9 mouse cellular contexts compared by ENCODE assay signal in the genomic region with DNA sequence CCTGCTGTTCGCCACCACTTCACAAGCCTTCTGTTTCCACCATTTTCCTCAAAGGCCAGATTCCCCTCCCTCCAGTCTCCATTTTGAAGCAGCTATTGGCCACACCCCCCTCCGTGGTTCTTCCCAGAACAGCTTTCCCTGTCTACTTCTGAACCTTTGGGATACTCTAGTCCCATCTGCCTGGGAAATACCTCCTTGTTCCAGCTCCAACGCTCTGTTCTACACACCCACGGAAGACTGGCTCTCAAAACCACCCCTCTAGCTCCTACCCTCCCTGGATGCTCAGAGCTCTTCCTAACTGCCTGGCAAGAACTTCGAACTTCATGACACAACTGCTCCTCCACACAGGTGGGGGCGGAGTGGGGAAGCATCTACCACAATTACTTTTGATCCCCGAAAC. TPM values are rescaled to one million over a fixed set of nuclear protein-coding genes. Genes with fewer than 3 reads are reported as not detected.
DNase-seq lines count a peak whose midpoint lies in the region; ATAC-seq and TF ChIP-seq lines count a peak whose summit lies in the region.
"Had no signal": no experiment of that assay in that cellular context is flagged by ENCODE, and none has a peak within 500 bp of the region (broad histone marks: within the 10 kb centered on the region; RNA-seq: fewer than 3 reads in every experiment).

No protein-coding gene starts in this region.

- H3K4me2 ChIP-seq in heart, embryonic 14.5 days (ENCODE audit: low read length), result peak overlapping the region; percentile 79
- H3K4me2 ChIP-seq in midbrain, postnatal 0 days (ENCODE audit: low read depth, low read length, poor library complexity, severe bottlenecking), result peak overlapping the region; percentile 64

- H3K36me3 ChIP-seq in heart, embryonic 14.5 days (ENCODE audit: control insufficient read depth, insufficient read depth, low read length), result 0 out of 2 replicates have a peak, but pooled peaks cover 4% of the 10 kb centered on the region
- no peaks in the 10 kb centered on the region for H3K36me3 ChIP-seq in heart, adult 2 months (ENCODE audit: control insufficient read depth, insufficient read depth, low read length)
- H3K36me3 ChIP-seq in forebrain, embryonic 10.5 days (replicated peaks), result peaks cover 37% of the 10 kb centered on the region
- H3K36me3 ChIP-seq in midbrain, postnatal 0 days (ENCODE audit: insufficient read depth, low read length), result no peaks in the 10 kb centered on the region

- H3K4me3 ChIP-seq in heart, embryonic 14.5 days (ENCODE audit: control insufficient read depth in 1 of 2, insufficient read depth in 1 of 2, low read depth in 1 of 2, low read length in 2 of 2), result peak overlapping the region in 1 of 2 experiments; percentile 5; a peak in 1 of 4 replicates
- no peak overlapping the region for H3K4me3 ChIP-seq in heart, adult 2 months
- H3K4me3 ChIP-seq in forebrain, embryonic 10.5 days, result peak overlapping the region; percentile 65
- peak overlapping the region; percentile 80; the same call in 1 of the 2 replicates for H3K4me3 ChIP-seq in midbrain, postnatal 0 days (ENCODE audit: low read depth, low read length)

- 85% methylated on average over 7 of the region's 7 CpGs for WGBS in heart, embryonic 14.5 days
- WGBS in heart, adult 2 months, result 88% methylated on average over 7 of the region's 7 CpGs
- WGBS in forebrain, embryonic 10.5 days, result 91% methylated on average over 7 of the region's 7 CpGs
- WGBS in midbrain, postnatal 0 days, result 88% methylated on average over 7 of the region's 7 CpGs

- intact Hi-C loops in heart, adult 2 months (cut with DNase I), result no loop called here

- DNase-seq in heart, adult 2 months, result no peak
- no peak for DNase-seq in forebrain, embryonic 10.5 days (ENCODE audit: extremely low spot score, low spot score)
- peak; percentile 43 for DNase-seq in layer of hippocampus, postnatal 36 days
- no peak for DNase-seq in midbrain, postnatal 0 days (ENCODE audit: low spot score)
- DNase-seq in cerebellum, adult 9-10 months, result no peak
- no peak for DNase-seq in urinary bladder, postnatal 25 days (ENCODE audit: low spot score)
- no peak for DNase-seq in kidney, adult 11 months

- no peak for TF ChIP-seq EP300 in heart, adult 2 months (IDR thresholded peaks at IDR 0.05; ENCODE audit: insufficient read depth, low read depth, low read length)

- no peaks in the 10 kb centered on the region for H3K27me3 ChIP-seq in heart, embryonic 14.5 days (ENCODE audit: control insufficient read depth, insufficient read depth, low read length)
- no peaks in the 10 kb centered on the region for H3K27me3 ChIP-seq in heart, adult 2 months (ENCODE audit: control insufficient read depth, insufficient read depth, low read length)
- no peaks in the 10 kb centered on the region for H3K27me3 ChIP-seq in forebrain, embryonic 10.5 days (ENCODE audit: poor library complexity, severe bottlenecking)
- no peaks in the 10 kb centered on the region for H3K27me3 ChIP-seq in midbrain, postnatal 0 days (ENCODE audit: insufficient read depth, low read length)
- H3K27me3 ChIP-seq: CH12.LX had no signal

- no peaks in the 10 kb centered on the region for H3K9me3 ChIP-seq in heart, embryonic 14.5 days (ENCODE audit: control insufficient read depth, low read length)
- no peaks in the 10 kb centered on the region for H3K9me3 ChIP-seq in forebrain, embryonic 10.5 days
- H3K9me3 ChIP-seq in midbrain, postnatal 0 days (ENCODE audit: low read length), result no peaks in the 10 kb centered on the region

- H3K27ac ChIP-seq in heart, embryonic 14.5 days (replicated peaks in 1 of 2; ENCODE audit: control insufficient read depth in 1 of 2, insufficient read depth in 1 of 2, low read depth in 2 of 2, low read length in 2 of 2), result no peak overlapping the region
- H3K27ac ChIP-seq in heart, adult 2 months, result no peak overlapping the region
- peak overlapping the region; percentile 45; the same call in 1 of the 2 replicates for H3K27ac ChIP-seq in forebrain, embryonic 10.5 days
- H3K27ac ChIP-seq in midbrain, postnatal 0 days (ENCODE audit: low read depth, low read length), result no peak overlapping the region

- no peaks in the 10 kb centered on the region for H3K79me2 ChIP-seq in heart, adult 2 months (replicated peaks; ENCODE audit: control insufficient read depth, insufficient read depth, low read length)

- ATAC-seq in heart, embryonic 14.5 days (ENCODE audit: insufficient number of reproducible peaks, insufficient read depth, low FRiP score, low read depth), result no peak
- ATAC-seq in midbrain, postnatal 0 days (ENCODE audit: low FRiP score), result no peak

- peak overlapping the region; percentile 38; the same call in 1 of the 2 replicates for H3K9ac ChIP-seq in heart, embryonic 14.5 days (ENCODE audit: low read length)
- H3K9ac ChIP-seq in heart, adult 2 months (ENCODE audit: low read depth, low read length), result no peak overlapping the region
- H3K9ac ChIP-seq in midbrain, postnatal 0 days (replicated peaks; ENCODE audit: low read length, poor library complexity, severe bottlenecking), result no peak overlapping the region

- TF ChIP-seq POLR2A in heart, adult 2 months (IDR thresholded peaks at IDR 0.05; ENCODE audit: insufficient read depth, low read depth, low read length), result no peak

- TF ChIP-seq CTCF in heart, adult 2 months (IDR thresholded peaks at IDR 0.05), result no peak
- no peak for TF ChIP-seq CTCF in midbrain, postnatal 0 days (IDR thresholded peaks at IDR 0.05)

- peaks cover 27 to 43% of the 10 kb centered on the region in 2 experiments for H3K4me1 ChIP-seq in heart, embryonic 14.5 days (ENCODE audit: control insufficient read depth in 2 of 2, insufficient read depth in 2 of 2, low read length in 2 of 2)
- no peaks in the 10 kb centered on the region; the same call in 1 of the 2 replicates for H3K4me1 ChIP-seq in heart, adult 2 months (ENCODE audit: control insufficient read depth, insufficient read depth, low read length)
- H3K4me1 ChIP-seq in forebrain, embryonic 10.5 days, result peaks cover 48% of the 10 kb centered on the region
- H3K4me1 ChIP-seq in midbrain, postnatal 0 days (ENCODE audit: insufficient read depth, low read length), result peaks cover 14% of the 10 kb centered on the region

RNA-seq across cellular contexts. Expression of gene Gga2, which starts 2.0 kb away (rescaled TPM):
- polyA plus RNA-seq in heart, embryonic 14.5 days (2014; fragmentation: Nextera tagmentation; extraction: Ambion mirVana), result 66.3 and 77.8 TPM in 2 replicates
- total RNA-seq in heart, adult 2 months (2021), result 10 to 100 TPM; 25.3 to 28.5 TPM
- 25.7 and 30.1 TPM in 2 replicates for polyA plus RNA-seq in heart, adult 2 months (2012; rRNA removed)
- 93.2 and 98.7 TPM in 2 replicates for polyA plus RNA-seq in forebrain, embryonic 10.5 days (2016; fragmentation: Nextera tagmentation; extraction: Ambion mirVana)
- 10 to 100 TPM; 29.8 to 34.7 TPM for total RNA-seq in layer of hippocampus, postnatal 36 days (2021)
- 25.4 and 27.2 TPM in 2 replicates for total RNA-seq in midbrain, postnatal 0 days (2014; rRNA removed)
- polyA plus RNA-seq in midbrain, postnatal 0 days (2015; fragmentation: Nextera tagmentation; extraction: Ambion mirVana), result 20.1 and 22.2 TPM in 2 replicates

RNA-seq across cellular contexts. Expression of gene Cog7, which starts 37.5 kb away (rescaled TPM):
- polyA plus RNA-seq in heart, embryonic 14.5 days (2014; fragmentation: Nextera tagmentation; extraction: Ambion mirVana), result 18.3 and 19.2 TPM in 2 replicates
- total RNA-seq in heart, adult 2 months (2021), result 10 to 100 TPM; 17.0 to 19.5 TPM
- polyA plus RNA-seq in heart, adult 2 months (2012; rRNA removed), result 16.7 and 20.0 TPM in 2 replicates
- polyA plus RNA-seq in forebrain, embryonic 10.5 days (2016; fragmentation: Nextera tagmentation; extraction: Ambion mirVana), result 23.3 TPM in 2 replicates
- 10 to 100 TPM; 39.8 to 41.3 TPM for total RNA-seq in layer of hippocampus, postnatal 36 days (2021)
- 34.9 and 41.3 TPM in 2 replicates for total RNA-seq in midbrain, postnatal 0 days (2014; rRNA removed)
- polyA plus RNA-seq in midbrain, postnatal 0 days (2015; fragmentation: Nextera tagmentation; extraction: Ambion mirVana), result 22.4 and 27.4 TPM in 2 replicates

RNA-seq across cellular contexts. Expression of gene Ubfd1, which starts 48.0 kb away (rescaled TPM):
- 66.4 TPM in 2 replicates for polyA plus RNA-seq in heart, embryonic 14.5 days (2014; fragmentation: Nextera tagmentation; extraction: Ambion mirVana)
- 10 to 100 TPM; 30.4 to 37.2 TPM for total RNA-seq in heart, adult 2 months (2021)
- 17.8 and 27.6 TPM in 2 replicates for polyA plus RNA-seq in heart, adult 2 months (2012; rRNA removed)
- polyA plus RNA-seq in forebrain, embryonic 10.5 days (2016; fragmentation: Nextera tagmentation; extraction: Ambion mirVana), result 65.6 and 66.0 TPM in 2 replicates
- 10 to 100 TPM; 59.2 to 61.9 TPM for total RNA-seq in layer of hippocampus, postnatal 36 days (2021)
- total RNA-seq in midbrain, postnatal 0 days (2014; rRNA removed), result 124 and 137 TPM in 2 replicates
- polyA plus RNA-seq in midbrain, postnatal 0 days (2015; fragmentation: Nextera tagmentation; extraction: Ambion mirVana), result 63.2 and 69.0 TPM in 2 replicates

RNA-seq across cellular contexts. Expression of gene Ears2, which starts 48.1 kb away (rescaled TPM):
- 39.3 and 41.9 TPM in 2 replicates for polyA plus RNA-seq in heart, embryonic 14.5 days (2014; fragmentation: Nextera tagmentation; extraction: Ambion mirVana)
- total RNA-seq in heart, adult 2 months (2021), result 10 to 100 TPM; 11.8 to 12.9 TPM
- polyA plus RNA-seq in heart, adult 2 months (2012; rRNA removed), result 10.6 and 11.8 TPM in 2 replicates
- polyA plus RNA-seq in forebrain, embryonic 10.5 days (2016; fragmentation: Nextera tagmentation; extraction: Ambion mirVana), result 18.6 and 20.9 TPM in 2 replicates
- 10 to 100 TPM in 1 of 2 experiments, 1 to 10 TPM in 1; 9.7 to 10.0 TPM for total RNA-seq in layer of hippocampus, postnatal 36 days (2021)
- total RNA-seq in midbrain, postnatal 0 days (2014; rRNA removed), result 14.0 and 15.3 TPM in 2 replicates
- 7.2 and 7.5 TPM in 2 replicates for polyA plus RNA-seq in midbrain, postnatal 0 days (2015; fragmentation: Nextera tagmentation; extraction: Ambion mirVana)

Comparison
In these comparisons a context has a peak if more than half of its experiments do, and no peak if none do; other contexts are left out.
1. DNase-seq: peak in layer of hippocampus, postnatal 36 days (2 of 2); none in heart, adult 2 months (0 of 2), forebrain, embryonic 10.5 days (single experiment), midbrain, postnatal 0 days (single experiment), cerebellum, adult 9-10 months (single experiment), urinary bladder, postnatal 25 days (single experiment) and kidney, adult 11 months (single experiment).